Mouse (Mus musculus) forebrain, embryonic 12.5 days (tissue): ENCODE results near the gene Odf4. TPM values are rescaled to one million over a fixed set of nuclear protein-coding genes. Genes with fewer than 3 reads are reported as not detected.
"Not testable (repeated sequence)": the region's sequence is repeated elsewhere in the genome, so short reads cannot be mapped to it uniquely, and the experiment has no call there.

ENCODE experiments used
- ATAC-seq: fragments of 200-750 bp; cut with Nextera tagmentation; 2 replicates; pipeline ENCODE4 v1.8.0; 2017; ENCODE audit warnings: moderate TSS enrichment; ENCODE audit not compliant: low FRiP score
- H3K27ac ChIP-seq: fragments of 300-500 bp; sonication (generic); 2 replicates; pipeline ENCODE4 v1.5.1; 2016; ENCODE audit warnings: mild to moderate bottlenecking
- H3K27me3 ChIP-seq: fragments of 300-500 bp; sonication (generic); 2 replicates; pipeline ENCODE4 v1.6.1; 2016; ENCODE audit warnings: mild to moderate bottlenecking
- H3K36me3 ChIP-seq: fragments of 300-500 bp; sonication (generic); replicated peaks from 2 replicates; pipeline ENCODE4 v1.6.1; 2016; ENCODE audit warnings: mild to moderate bottlenecking
- H3K4me1 ChIP-seq: fragments of 300-500 bp; sonication (generic); 2 replicates; pipeline ENCODE4 v1.6.1; 2016
- H3K4me2 ChIP-seq: fragments of 300-500 bp; sonication (generic); 2 replicates; pipeline ENCODE4 v1.6.1; 2016; ENCODE audit warnings: mild to moderate bottlenecking, moderate library complexity
- H3K4me3 ChIP-seq: fragments of 300-500 bp; sonication (generic); replicated peaks from 2 replicates; pipeline ENCODE4 v1.5.1; 2016; ENCODE audit warnings: mild to moderate bottlenecking
- H3K9ac ChIP-seq: fragments of 300-500 bp; sonication (generic); 2 replicates; pipeline ENCODE4 v1.6.1; 2016; ENCODE audit warnings: mild to moderate bottlenecking
- H3K9me3 ChIP-seq: fragments of 300-500 bp; sonication (generic); 2 replicates; pipeline ENCODE4 v1.6.1; 2016
- WGBS: fragments of 180-500 bp; shearing (Covaris S2); methylation state at CpG from one replicate; pipeline ENCODE4 v1.1.7; 2016; 5-methylcytosine and 5-hydroxymethylcytosine counted together
- polyA plus RNA-seq: library from polyadenylated mRNA; unstranded; fragments of >200 nt; fragmentation: Nextera tagmentation; extraction: Ambion mirVana; gene quantifications from 2 replicates; pipeline ENCODE4 v1.2.1, GENCODE M21; 2016

Odf4 gene
- polyA plus RNA-seq, 1 experiment from 2014 or later = 0.54 TPM

DNA sequence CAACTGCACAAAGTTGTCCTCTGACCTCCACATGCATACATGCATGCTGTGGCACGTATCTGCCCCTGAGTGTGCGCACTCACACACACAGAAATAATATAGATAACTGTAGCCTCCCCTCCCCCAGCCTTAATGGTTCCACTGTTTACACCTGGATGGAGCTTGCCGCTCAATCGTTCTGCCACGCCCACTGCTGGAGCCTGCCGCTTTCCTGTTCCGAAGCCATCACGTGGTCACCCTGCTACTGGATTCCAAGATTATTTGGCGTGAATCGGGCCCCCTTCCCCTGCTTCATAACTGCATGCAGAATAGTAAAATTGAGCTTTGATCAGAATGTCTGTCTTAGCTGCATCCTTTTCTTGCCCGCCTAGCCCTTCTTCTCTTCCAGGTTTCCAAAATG, 35.3 kb upstream of the Odf4 start:
- peaks cover 16% of the 10 kb centered on the region for H3K27me3 ChIP-seq
- H3K36me3 ChIP-seq, H3K9ac ChIP-seq, H3K4me3 ChIP-seq, H3K4me1 ChIP-seq, H3K9me3 ChIP-seq, H3K4me2 ChIP-seq, H3K27ac ChIP-seq, ATAC-seq: not testable (repeated sequence)
- WGBS = 25% methylated on average over 11 of the region's 11 CpGs

DNA sequence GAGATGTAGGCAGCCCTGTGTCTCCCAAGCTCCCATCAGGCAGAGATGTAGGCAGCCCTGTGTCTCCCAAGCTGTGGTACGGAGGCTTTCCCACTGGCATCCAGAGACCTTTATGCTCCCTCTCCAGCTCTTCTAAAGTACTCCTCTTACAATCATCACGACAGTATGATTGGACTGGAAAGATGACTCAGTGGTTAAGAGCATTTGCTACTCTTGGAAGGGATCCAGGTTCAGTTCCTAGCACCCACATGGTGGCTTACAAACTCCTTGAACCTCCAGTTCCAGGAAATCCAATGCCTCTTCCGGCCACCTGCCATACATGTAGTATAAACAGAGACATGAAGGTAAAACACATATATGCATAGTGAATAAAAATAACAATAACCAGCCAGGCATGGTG, 34.7 kb upstream of the Odf4 start:
- Histone ChIP-seq H3K4me1 (no peaks in the 10 kb centered on the region), H3K27ac (no peak overlapping the region), H3K4me2 (no peak overlapping the region), H3K4me3 (no peak overlapping the region), H3K36me3 (no peaks in the 10 kb centered on the region), H3K9me3 (no peaks in the 10 kb centered on the region), H3K9ac (no peak overlapping the region), H3K27me3 (peaks cover 18% of the 10 kb centered on the region)
- WGBS = 83% methylated on average over 3 of the region's 3 CpGs
- no peak for ATAC-seq

DNA sequence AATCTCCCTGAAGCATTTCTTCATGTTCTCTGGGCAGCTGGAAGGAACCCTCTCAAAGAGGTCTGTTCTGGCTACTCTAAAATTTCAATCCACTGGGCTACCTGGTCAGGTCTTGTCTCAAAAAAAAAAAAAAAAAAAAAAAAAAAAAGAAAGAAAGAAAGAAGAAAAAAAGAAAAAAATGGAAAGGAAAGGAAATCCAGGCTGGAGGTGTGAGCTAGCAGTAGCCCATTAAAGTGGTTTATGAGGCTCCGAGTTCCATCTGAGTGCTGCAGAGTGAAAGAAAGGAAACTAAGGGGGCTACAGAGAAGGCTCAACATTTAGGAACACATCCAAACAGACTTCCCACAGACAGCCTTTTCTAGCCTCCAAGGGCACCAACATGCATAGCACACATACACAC, 31.1 kb upstream of the Odf4 start:
- H3K27me3 ChIP-seq = peaks cover 47% of the 10 kb centered on the region
- no peak for ATAC-seq
- H3K4me1 ChIP-seq = peaks cover 21% of the 10 kb centered on the region
- no peak overlapping the region for H3K4me3 ChIP-seq
- H3K27ac ChIP-seq = no peak overlapping the region
- H3K36me3 ChIP-seq = no peaks in the 10 kb centered on the region
- H3K9ac ChIP-seq = no peak overlapping the region
- H3K4me2 ChIP-seq = no peak overlapping the region
- WGBS = 82% methylated on average over 1 of the region's 1 CpGs
- no peaks in the 10 kb centered on the region for H3K9me3 ChIP-seq

DNA sequence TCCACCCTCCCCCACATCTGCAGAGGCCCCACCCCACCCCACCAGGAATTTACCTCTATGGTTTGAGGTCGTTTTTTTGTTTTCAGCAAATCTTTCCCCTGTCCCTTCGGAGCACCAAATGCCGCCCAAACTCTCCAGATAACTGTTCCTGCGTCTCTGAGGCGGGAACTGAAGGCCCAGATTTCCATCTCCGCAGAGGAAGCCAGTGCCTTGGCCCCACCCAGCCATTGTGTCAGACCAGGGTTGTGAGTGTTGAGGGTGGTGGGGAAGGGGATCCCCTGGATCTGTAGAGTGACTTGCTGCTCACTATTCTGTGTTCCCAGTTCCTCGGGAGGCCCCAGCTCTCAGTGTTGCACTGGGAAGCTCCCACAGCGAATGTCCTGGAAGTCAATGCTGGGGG, 30.4 kb upstream of the Odf4 start, which contains the start of gene Arhgef15:
Arhgef15 (minus strand) TSS at position 173 of the 400 bp plus-strand sequence.
- Histone ChIP-seq H3K27me3 (peaks cover 51% of the 10 kb centered on the region), H3K4me2 (no peak within 1 kb of the TSS), H3K27ac (no peak within 1 kb of the TSS), H3K4me1 (peaks cover 21% of the 10 kb centered on the region), H3K36me3 (no peaks in the 10 kb centered on the region), H3K9ac (peak within 1 kb of the TSS; percentile 13; the same call in 1 of the 2 replicates), H3K4me3 (no peak within 1 kb of the TSS), H3K9me3 (no peaks in the 10 kb centered on the region)
- no peak for ATAC-seq
- WGBS = 34% methylated on average over 8 of the region's 8 CpGs

DNA sequence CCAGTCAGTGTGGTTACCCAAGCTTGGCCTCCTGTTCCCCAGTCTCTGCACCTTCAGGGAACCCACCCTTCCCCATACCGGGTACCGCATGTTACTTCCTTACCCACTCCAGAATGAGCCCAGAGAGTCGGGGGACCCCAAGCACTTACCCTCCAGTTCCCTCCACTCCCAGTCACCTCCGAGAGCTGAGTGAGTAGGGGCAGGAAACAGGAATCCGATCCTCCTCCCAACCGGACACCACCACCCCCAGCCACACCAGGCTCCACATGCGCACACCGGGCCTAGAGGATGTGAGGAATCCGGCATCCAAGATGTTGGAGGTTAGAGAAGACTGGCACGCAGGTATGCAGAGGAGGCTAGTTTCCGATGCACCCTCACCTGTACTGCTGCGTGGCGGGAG, 29.8 kb upstream of the Odf4 start:
- peak overlapping the region; percentile 13; the same call in 1 of the 2 replicates for H3K9ac ChIP-seq
- H3K9me3 ChIP-seq = no peaks in the 10 kb centered on the region
- H3K4me3 ChIP-seq = no peak overlapping the region
- ATAC-seq = no peak
- H3K36me3 ChIP-seq = no peaks in the 10 kb centered on the region
- H3K27ac ChIP-seq = no peak overlapping the region
- 30% methylated on average over 13 of the region's 13 CpGs for WGBS
- H3K27me3 ChIP-seq = peaks cover 56% of the 10 kb centered on the region
- peaks cover 21% of the 10 kb centered on the region for H3K4me1 ChIP-seq
- no peak overlapping the region for H3K4me2 ChIP-seq

DNA sequence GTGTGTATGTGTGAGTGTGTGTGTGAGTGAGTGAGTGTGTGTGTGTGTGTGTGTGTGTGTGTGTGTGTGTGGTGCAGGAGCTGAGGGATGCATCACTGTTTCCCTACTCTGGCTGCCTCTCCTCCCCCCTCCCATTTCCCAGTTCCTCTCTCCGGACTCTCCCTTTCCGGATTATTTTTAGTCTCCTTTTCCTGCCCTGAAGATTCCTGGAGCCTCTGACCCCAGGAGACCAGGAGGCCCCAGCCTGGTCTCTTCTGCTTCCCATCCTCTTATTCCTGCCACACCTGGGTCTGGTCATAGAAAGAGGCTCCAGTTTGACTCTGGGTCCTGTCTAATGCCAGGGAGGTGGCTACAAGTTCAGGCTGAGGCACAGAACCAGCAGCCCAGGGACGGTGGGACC, 29.2 kb upstream of the Odf4 start:
- Histone ChIP-seq H3K27ac (no peak overlapping the region), H3K9me3 (no peaks in the 10 kb centered on the region), H3K4me3 (no peak overlapping the region), H3K4me1 (peaks cover 21% of the 10 kb centered on the region), H3K36me3 (no peaks in the 10 kb centered on the region), H3K27me3 (peaks cover 62% of the 10 kb centered on the region), H3K4me2 (no peak overlapping the region), H3K9ac (peak overlapping the region; percentile 13; the same call in 1 of the 2 replicates)
- ATAC-seq = no peak
- 51% methylated on average over 3 of the region's 3 CpGs for WGBS

DNA sequence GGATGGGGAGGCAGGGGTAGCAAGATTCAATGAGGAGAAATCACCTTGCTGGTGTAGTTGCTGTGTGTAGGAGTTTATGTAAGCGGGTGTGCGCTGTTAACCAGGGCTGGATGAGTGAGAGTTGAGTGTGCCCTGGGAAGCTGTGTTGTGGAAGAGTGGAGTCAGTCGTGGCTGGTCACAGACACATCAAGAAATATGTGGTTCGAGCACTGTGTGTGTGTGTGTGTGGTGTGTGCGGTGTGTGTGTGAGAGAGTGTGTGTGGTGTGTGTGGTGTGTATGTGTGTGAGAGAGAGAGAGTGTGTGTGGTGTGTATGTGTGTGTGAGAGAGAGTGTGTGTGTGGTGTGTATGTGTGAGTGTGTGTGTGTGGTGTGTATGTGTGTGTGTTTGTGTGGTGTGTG, 28.6 kb upstream of the Odf4 start:
- no peaks in the 10 kb centered on the region for H3K9me3 ChIP-seq
- peak overlapping the region; percentile 64 for H3K4me2 ChIP-seq
- 0 out of 2 replicates have a peak overlapping the region, but pooled peaks have one; percentile 56 for H3K9ac ChIP-seq
- no peak for ATAC-seq
- no peak overlapping the region for H3K27ac ChIP-seq
- peaks cover 63% of the 10 kb centered on the region for H3K27me3 ChIP-seq
- H3K4me1 ChIP-seq = peaks cover 21% of the 10 kb centered on the region
- no peak overlapping the region for H3K4me3 ChIP-seq
- WGBS = 58% methylated on average over 5 of the region's 5 CpGs
- H3K36me3 ChIP-seq = no peaks in the 10 kb centered on the region

DNA sequence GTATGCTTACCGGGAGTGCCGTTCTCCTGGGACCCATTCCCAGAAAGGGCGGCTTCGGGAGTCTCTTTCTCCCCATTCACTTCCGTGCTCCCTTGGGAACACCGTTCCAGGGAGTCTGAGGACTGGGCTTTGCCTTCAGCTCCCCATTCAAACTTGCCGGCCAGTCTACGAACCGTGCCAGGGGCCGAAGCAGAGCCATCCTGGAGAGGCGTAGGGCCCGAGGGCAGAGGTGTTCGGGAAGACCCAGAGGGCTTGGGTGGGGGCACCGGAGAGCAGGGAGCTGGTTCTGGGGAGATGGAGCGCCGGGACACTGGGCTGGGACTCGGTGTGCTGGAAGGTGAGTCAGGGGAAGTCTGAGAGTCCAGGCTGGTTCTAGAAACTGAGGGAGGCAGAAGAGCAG, 27.5 kb upstream of the Odf4 start:
- peaks cover 66% of the 10 kb centered on the region for H3K27me3 ChIP-seq
- H3K9ac ChIP-seq = peak overlapping the region; percentile 56
- ATAC-seq = no peak
- H3K9me3 ChIP-seq = no peaks in the 10 kb centered on the region
- H3K4me2 ChIP-seq = peak overlapping the region; percentile 64
- H3K4me3 ChIP-seq = peak overlapping the region; percentile 36
- H3K36me3 ChIP-seq = no peaks in the 10 kb centered on the region
- no peak overlapping the region for H3K27ac ChIP-seq
- peaks cover 21% of the 10 kb centered on the region for H3K4me1 ChIP-seq
- 1% methylated on average over 17 of the region's 17 CpGs for WGBS

DNA sequence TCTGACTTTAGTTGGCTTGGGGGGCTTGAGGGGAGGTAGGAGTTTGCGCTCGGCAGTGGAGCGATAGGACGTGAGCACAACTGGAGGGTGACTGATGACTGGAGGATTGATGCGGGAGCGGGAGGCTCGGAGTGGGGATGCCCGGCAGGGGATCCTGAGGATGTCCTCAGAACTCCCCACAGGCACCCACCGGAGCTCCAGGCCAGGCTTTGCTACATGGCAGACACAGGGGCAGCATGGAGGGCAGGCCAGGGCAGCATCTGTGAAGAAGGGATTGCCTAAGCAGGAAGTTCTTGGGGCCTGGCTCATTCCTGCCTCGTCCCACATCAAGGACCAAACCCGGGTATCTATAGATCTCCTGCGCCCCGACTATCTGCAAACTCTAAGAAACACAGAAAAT, 27.0 kb upstream of the Odf4 start:
- no peaks in the 10 kb centered on the region for H3K9me3 ChIP-seq
- peaks cover 66% of the 10 kb centered on the region for H3K27me3 ChIP-seq
- H3K27ac ChIP-seq = no peak overlapping the region
- peaks cover 21% of the 10 kb centered on the region for H3K4me1 ChIP-seq
- H3K4me3 ChIP-seq = peak overlapping the region; percentile 36
- ATAC-seq = no peak
- H3K4me2 ChIP-seq = peak overlapping the region; percentile 64
- H3K9ac ChIP-seq = no peak overlapping the region
- H3K36me3 ChIP-seq = no peaks in the 10 kb centered on the region
- WGBS = 12% methylated on average over 13 of the region's 13 CpGs

DNA sequence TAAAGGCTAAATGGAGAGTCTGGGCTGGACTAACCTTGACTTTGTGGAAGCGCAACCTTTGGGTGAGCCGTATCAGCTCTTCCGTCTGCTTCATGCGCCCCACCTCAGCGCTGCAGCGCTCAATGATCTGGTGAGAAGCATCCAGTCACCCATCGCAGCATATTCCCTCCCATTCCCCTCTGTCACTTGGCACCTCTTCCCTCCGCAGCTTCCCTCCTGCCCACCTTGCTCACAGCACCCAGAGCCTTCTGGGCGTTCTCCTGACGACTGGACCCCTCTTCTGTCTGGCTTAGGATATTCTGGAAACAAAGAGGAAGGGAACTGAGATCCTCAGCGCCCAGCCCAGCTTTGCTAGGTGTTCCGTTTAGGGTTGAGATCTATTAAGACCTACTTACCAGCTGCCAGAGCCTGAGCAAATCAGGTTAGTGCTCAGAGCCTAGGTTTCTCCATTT, 20.7 kb upstream of the Odf4 start:
- 0 out of 2 replicates have a peak, but pooled peaks have one; percentile 30 for ATAC-seq
- peaks cover 37% of the 10 kb centered on the region for H3K27me3 ChIP-seq
- 3% methylated on average over 12 of the region's 12 CpGs for WGBS

DNA sequence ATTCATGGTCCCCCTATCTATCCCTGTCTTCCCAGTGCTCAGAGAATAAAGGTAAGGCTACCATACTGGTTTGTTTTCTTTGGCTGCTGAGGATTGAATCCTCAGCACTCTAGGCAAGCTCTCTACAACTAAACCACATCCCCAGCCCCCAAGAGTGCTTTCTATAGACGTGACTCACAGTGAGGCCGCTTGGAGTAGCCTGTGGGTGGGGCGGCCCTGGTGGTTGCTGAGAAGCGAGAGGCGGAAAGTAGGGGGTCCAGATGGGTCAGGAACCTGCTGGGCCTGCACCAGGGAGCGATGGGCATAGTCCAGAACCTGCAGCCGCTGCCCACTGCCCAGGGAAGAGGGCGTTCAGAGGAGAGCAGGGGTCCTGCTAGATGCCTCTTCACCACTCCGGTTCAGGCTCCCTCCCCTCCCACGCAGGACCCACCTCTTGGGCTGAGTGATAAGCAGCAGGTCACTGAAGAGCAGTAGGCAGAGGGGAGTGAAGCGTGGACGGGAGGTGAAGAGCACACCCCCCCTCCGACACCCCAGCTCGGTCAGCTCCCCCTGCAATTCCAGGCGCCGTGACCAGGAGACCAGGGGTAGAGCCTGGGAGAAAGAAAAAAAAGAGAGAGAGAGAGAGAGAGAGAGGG, 20.0 kb upstream of the Odf4 start:
- no peak for ATAC-seq
- Histone ChIP-seq H3K9me3 (no peaks in the 10 kb centered on the region), H3K27me3 (peaks cover 34% of the 10 kb centered on the region), H3K4me2 (peak overlapping the region; percentile 42), H3K4me1 (no peaks in the 10 kb centered on the region; the same call in 1 of the 2 replicates), H3K27ac (no peak overlapping the region), H3K9ac (peak overlapping the region; percentile 8; the same call in 1 of the 2 replicates), H3K36me3 (no peaks in the 10 kb centered on the region), H3K4me3 (peak overlapping the region; percentile 25)
- WGBS = 7% methylated on average over 16 of the region's 16 CpGs

More for the DNA sequence above, 20.7 kb upstream of the Odf4 start:
- Histone ChIP-seq H3K4me2 (peak overlapping the region; percentile 42), H3K9me3 (no peaks in the 10 kb centered on the region), H3K4me3 (peak overlapping the region; percentile 25), H3K9ac (no peak overlapping the region), H3K4me1 (no peaks in the 10 kb centered on the region; the same call in 1 of the 2 replicates), H3K27ac (no peak overlapping the region), H3K36me3 (no peaks in the 10 kb centered on the region)

DNA sequence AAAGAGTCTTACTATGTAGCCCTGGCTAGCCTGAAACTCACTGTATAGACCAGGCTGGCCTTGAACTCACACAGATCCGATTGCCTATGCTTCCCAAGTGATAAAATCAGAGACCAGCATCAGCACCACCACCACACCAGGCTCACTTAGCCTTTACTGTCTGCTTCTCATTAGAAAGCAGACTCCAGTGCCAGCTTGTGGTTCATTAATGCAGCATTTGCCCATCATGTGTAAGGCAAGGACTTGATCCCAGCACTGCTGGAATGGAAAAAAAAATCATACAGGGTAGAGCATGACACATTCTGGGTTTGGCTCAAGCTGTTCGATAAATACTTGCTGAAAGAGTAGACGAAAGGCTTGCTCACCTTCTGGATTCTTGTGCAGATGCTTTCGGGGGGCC, 19.1 kb upstream of the Odf4 start:
- no peak overlapping the region for H3K4me3 ChIP-seq
- H3K27ac ChIP-seq = no peak overlapping the region
- ATAC-seq = no peak
- no peak overlapping the region for H3K9ac ChIP-seq
- WGBS = 87% methylated on average over 4 of the region's 4 CpGs
- H3K36me3 ChIP-seq = no peaks in the 10 kb centered on the region
- H3K4me2 ChIP-seq = no peak overlapping the region
- no peaks in the 10 kb centered on the region for H3K9me3 ChIP-seq
- H3K4me1 ChIP-seq = no peaks in the 10 kb centered on the region; the same call in 1 of the 2 replicates
- H3K27me3 ChIP-seq = peaks cover 25% of the 10 kb centered on the region

DNA sequence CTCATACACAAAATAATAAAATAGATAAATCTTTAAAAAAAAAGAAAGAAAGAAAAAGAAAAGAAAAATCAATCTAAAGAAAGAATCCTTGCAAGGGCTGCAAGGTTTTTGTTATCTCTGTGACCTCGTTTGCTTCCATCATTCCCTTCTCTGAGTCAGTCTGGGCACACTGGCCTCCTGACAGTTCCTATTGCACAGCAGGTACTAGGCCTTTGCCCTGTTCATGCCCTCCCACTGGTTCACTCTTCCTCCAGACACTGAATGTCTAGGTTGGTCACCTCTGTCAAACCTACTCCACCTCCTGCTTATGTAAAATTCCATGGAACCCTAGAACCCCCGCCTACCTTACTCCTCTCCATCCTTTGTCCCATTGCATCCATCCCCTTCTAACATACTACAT, 18.4 kb upstream of the Odf4 start:
- H3K4me2 ChIP-seq = no peak overlapping the region
- WGBS = 76% methylated on average over 2 of the region's 2 CpGs
- no peak overlapping the region for H3K4me3 ChIP-seq
- peaks cover 5% of the 10 kb centered on the region for H3K4me1 ChIP-seq
- H3K9me3 ChIP-seq = no peaks in the 10 kb centered on the region
- no peak overlapping the region for H3K27ac ChIP-seq
- no peak overlapping the region for H3K9ac ChIP-seq
- no peak for ATAC-seq
- H3K27me3 ChIP-seq = peaks cover 24% of the 10 kb centered on the region
- no peaks in the 10 kb centered on the region for H3K36me3 ChIP-seq
